Mouse (Mus musculus): ENCODE results near the gene Lyrm7. TPM values are rescaled to one million over a fixed set of nuclear protein-coding genes. Genes with fewer than 3 reads are reported as not detected.
"Not testable (repeated sequence)": the region's sequence is repeated elsewhere in the genome, so short reads cannot be mapped to it uniquely, and the experiment has no call there.

Lyrm7 gene
- polyA plus RNA-seq, 1 experiment from 2014 or later, result 6.7 TPM

- Histone ChIP-seq H3K9ac (ENCODE audit: low read depth, low read length) (0 out of 2 replicates have a peak overlapping the region, but pooled peaks have one; percentile 23), H3K4me3 (ENCODE audit: low read length) (no peak overlapping the region), H3K27me3 (ENCODE audit: control insufficient read depth, insufficient read depth, low read length) (no peaks in the 10 kb centered on the region), H3K4me2 (replicated peaks; ENCODE audit: low read depth, low read length) (no peak overlapping the region), H3K9me3 (ENCODE audit: control insufficient read depth, low read length) (no peaks in the 10 kb centered on the region), H3K27ac (ENCODE audit: low read depth, low read length) (no peak overlapping the region), H3K4me1 (ENCODE audit: control insufficient read depth, insufficient read depth, low read length) (peaks cover 16% of the 10 kb centered on the region; the same call in 1 of the 2 replicates), H3K36me3 (ENCODE audit: control insufficient read depth, insufficient read depth, low read length) (no peaks in the 10 kb centered on the region; the same call in 1 of the 2 replicates)
- ATAC-seq (ENCODE audit: low FRiP score, low TSS enrichment), result no peak
- 46% methylated on average over 10 of the region's 10 CpGs for WGBS
Observed at GRCm38 (mm10) chr11:54862621-54863520, 2.2 kb upstream of the Lyrm7 start.

DNA sequence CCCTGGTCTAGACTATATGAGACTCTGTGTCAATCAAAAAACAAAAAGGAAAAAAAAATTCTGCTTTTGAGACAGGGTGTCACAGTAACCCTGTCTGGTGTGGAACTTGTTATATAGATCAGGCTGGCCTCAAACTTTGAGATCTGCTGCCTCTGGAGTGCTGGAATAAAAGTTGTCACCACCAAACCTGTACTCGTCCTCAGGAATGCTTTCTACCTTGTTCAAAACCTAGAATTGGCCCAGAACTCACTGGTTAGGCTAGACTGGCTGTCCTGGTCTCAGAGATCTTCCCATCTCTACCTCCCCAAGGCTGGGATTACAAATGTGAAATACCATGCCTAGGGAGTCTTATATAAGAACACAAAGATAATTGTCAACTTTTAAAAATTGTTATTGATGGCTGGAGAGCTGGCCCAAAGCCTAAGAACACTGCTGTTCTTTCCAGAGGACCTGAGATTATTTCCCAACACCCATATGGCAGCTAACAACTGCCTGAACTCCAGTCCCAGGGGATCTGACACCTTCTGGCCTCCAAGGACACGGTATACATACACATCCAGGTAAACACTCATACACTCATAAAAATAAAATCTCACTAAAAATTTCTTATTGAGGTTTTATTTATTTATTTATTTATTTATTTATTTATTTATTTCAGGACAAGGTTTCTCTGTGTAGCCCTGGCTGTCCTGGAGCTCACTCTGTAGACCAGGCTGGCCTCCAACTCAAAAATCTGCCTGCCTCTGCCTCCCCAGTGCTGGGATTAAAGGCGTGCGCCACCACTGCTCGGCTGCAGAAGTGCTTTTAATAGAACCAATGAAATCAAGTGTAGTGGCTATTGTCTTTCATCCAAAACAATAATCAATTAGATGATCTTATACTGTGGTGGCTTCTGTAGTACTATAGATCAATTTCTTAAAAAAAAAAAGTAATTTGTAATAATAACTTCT is 1.0 kb upstream of the Lyrm7 start:
- Histone ChIP-seq H3K36me3 (ENCODE audit: control insufficient read depth, insufficient read depth, low read length) (no peaks in the 10 kb centered on the region), H3K9ac (ENCODE audit: low read depth, low read length) (no peak overlapping the region), H3K4me2 (replicated peaks; ENCODE audit: low read depth, low read length) (no peak overlapping the region), H3K27ac (ENCODE audit: low read depth, low read length) (no peak overlapping the region), H3K27me3 (ENCODE audit: control insufficient read depth, insufficient read depth, low read length) (no peaks in the 10 kb centered on the region), H3K4me3 (ENCODE audit: low read length) (peak overlapping the region; percentile 69; the same call in 1 of the 2 replicates), H3K4me1 (ENCODE audit: control insufficient read depth, insufficient read depth, low read length) (peaks cover 8% of the 10 kb centered on the region; the same call in 1 of the 2 replicates), H3K9me3 (ENCODE audit: control insufficient read depth, low read length) (no peaks in the 10 kb centered on the region)
- no peak for ATAC-seq (ENCODE audit: low FRiP score, low TSS enrichment)
- 95% methylated on average over 5 of the region's 5 CpGs for WGBS

DNA sequence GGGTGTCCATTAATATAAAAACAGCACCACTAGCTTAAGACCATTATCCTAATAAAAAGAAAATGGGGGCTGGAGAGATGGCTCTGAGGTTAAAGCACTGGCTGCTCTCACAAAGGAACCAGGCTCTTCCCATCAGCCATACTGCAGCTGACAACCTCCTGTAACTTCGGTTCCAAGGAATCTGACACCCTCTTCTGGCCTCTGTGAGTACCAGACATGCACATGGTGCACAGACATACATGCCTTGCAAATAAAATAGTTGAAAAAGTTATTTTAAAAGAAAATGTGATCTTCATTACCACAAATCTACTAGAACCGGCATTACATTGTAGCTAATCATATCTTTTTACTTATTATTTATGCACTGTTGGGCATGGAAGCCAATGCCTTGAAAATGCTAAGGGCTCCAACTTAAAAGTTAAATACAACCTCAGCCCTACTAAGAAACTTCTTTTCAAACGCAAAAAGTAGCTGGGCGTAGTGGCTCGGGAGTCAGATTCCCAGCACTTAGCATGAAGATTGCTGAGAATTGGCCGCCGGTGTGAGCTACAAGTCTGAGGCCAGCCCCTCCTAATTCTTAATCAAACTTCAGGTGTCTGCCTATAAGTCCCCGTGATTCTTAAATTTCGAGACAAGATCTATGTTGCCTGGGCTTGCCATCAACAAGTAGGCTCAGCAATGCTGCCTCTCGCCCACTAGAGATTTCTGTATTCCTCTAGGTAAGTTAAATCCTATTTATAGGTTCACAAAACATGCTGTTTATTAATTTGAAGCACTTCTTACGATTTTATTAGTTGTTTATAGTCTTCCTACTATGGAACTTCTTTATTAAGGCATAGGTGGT is 1.2 kb downstream of the Lyrm7 start:
- Histone ChIP-seq H3K4me2 (replicated peaks; ENCODE audit: low read depth, low read length) (peak overlapping the region; percentile 83), H3K27ac (ENCODE audit: low read depth, low read length) (no peak overlapping the region; the same call in 1 of the 2 replicates), H3K27me3 (ENCODE audit: control insufficient read depth, insufficient read depth, low read length) (no peaks in the 10 kb centered on the region), H3K4me3 (ENCODE audit: low read length) (peak overlapping the region; percentile 69), H3K9me3 (ENCODE audit: control insufficient read depth, low read length) (no peaks in the 10 kb centered on the region), H3K9ac (ENCODE audit: low read depth, low read length) (peak overlapping the region; percentile 70), H3K4me1 (ENCODE audit: control insufficient read depth, insufficient read depth, low read length) (peaks cover 8% of the 10 kb centered on the region; the same call in 1 of the 2 replicates), H3K36me3 (ENCODE audit: control insufficient read depth, insufficient read depth, low read length) (no peaks in the 10 kb centered on the region)
- no peak for ATAC-seq (ENCODE audit: low FRiP score, low TSS enrichment)
- WGBS, result 22% methylated on average over 11 of the region's 11 CpGs

DNA sequence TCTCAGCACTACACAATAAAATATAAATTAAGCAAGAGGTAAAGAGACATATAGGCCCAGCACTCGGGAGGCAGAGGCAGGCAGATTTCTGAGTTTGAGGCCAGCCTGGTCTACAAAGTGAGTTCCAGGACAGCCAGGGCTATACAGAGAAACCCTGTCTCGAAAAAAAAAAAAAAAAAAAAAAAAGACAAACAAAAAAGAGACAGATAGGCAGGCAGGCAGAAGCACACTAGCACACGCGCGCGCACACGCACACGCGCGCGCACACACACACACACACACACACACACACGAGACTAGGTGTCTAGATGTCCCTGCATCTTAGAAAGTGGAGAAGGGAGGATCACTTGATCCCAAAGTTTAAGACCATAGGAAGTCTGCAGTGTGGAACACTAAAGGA is 1.8 kb downstream of the Lyrm7 start:
- H3K4me2 ChIP-seq (replicated peaks; ENCODE audit: low read depth, low read length), result not testable (repeated sequence)

DNA sequence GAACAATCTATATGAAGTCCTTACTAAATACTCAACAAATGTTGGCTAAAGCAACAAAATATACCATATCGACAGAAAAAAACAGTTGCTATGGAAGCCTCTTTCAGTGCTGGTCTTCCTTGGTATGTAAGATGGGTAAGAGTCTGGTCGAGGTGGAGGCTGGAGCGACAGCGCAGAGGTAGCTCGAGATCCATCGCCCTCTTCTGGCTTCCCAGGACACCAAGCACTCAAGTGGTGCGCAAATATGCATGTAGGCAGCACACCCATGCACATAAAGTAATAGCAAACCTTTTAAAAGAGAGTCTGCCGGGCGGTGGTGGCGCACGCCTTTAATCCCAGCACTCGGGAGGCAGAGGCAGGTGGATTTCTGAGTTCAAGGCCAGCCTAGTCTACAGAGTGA is 9.1 kb downstream of the Lyrm7 start:
- no peaks in the 10 kb centered on the region for H3K9me3 ChIP-seq (ENCODE audit: control insufficient read depth, low read length)
- no peak overlapping the region for H3K27ac ChIP-seq (ENCODE audit: low read depth, low read length)
- no peak overlapping the region for H3K4me3 ChIP-seq (ENCODE audit: low read length)
- ATAC-seq (ENCODE audit: low FRiP score, low TSS enrichment), result no peak
- H3K36me3 ChIP-seq (ENCODE audit: control insufficient read depth, insufficient read depth, low read length), result no peaks in the 10 kb centered on the region
- H3K4me2 ChIP-seq (replicated peaks; ENCODE audit: low read depth, low read length), result no peak overlapping the region
- no peaks in the 10 kb centered on the region for H3K4me1 ChIP-seq (ENCODE audit: control insufficient read depth, insufficient read depth, low read length)
- no peak overlapping the region for H3K9ac ChIP-seq (ENCODE audit: low read depth, low read length)
- WGBS, result 93% methylated on average over 12 of the region's 12 CpGs
- H3K27me3 ChIP-seq (ENCODE audit: control insufficient read depth, insufficient read depth, low read length), result no peaks in the 10 kb centered on the region

More for the DNA sequence above, 1.8 kb downstream of the Lyrm7 start:
- H3K27ac ChIP-seq (ENCODE audit: low read depth, low read length); ATAC-seq (ENCODE audit: low FRiP score, low TSS enrichment); H3K4me1 ChIP-seq (ENCODE audit: control insufficient read depth, insufficient read depth, low read length); H3K27me3 ChIP-seq (ENCODE audit: control insufficient read depth, insufficient read depth, low read length); H3K9ac ChIP-seq (ENCODE audit: low read depth, low read length); H3K36me3 ChIP-seq (ENCODE audit: control insufficient read depth, insufficient read depth, low read length); H3K9me3 ChIP-seq (ENCODE audit: control insufficient read depth, low read length); H3K4me3 ChIP-seq (ENCODE audit: low read length): not testable (repeated sequence)
- 97% methylated on average over 11 of the region's 12 CpGs for WGBS

GRCm38 (mm10) chr11:54849961-54850758 is 10.6 kb downstream of the Lyrm7 start:
- 89% methylated on average over 10 of the region's 10 CpGs for WGBS
- H3K4me3 ChIP-seq (ENCODE audit: low read length), result no peak overlapping the region

DNA sequence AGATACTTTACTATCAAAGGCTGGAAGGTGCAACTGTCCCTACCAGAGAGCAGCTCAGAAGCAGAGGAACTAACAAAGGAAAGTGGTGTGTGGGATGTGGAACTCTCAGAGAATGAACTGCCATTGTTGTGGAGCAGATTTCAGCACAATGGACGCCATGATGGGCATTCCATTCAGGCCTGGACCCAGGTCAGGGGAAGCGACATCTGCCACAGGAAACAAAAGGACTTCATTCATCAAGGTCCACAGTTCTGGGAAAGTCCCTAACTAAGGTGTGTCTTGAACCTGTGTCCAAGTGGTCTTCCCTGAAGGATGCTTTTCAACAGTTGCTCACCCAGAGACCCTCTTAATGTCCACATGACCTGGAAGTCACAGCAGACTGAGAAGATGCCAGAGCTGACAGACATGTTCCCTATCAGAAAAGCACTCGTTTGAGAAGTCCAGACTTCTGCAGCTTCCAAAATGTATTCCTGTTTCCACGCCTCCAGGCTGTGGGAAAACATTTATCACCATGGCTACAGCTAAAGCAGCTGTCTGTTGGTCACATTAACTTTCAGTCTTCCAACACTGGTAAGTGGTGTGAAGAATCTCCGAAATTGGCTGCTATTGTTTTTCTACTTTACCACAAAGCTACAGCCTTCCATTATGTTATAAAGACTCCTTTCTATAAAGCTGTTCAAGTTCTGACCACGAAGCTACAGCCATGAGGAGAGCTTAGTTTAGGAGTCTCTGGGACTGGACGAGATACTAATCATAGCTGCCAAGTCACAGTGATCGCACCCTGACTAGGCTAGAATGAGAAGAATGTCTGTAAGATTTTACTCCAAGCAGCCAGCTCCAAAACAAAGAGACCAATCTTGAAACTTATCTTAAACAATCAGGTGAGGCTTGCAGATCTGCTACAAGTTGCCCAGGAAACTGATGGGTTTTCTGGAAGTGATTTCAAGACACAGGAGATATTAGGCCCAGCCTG is 15.0 kb downstream of the Lyrm7 start:
- WGBS, result 62% methylated on average over 8 of the region's 8 CpGs
- no peak overlapping the region for H3K4me2 ChIP-seq (replicated peaks; ENCODE audit: low read depth, low read length)
- H3K4me1 ChIP-seq (ENCODE audit: control insufficient read depth, insufficient read depth, low read length), result no peaks in the 10 kb centered on the region
- no peak overlapping the region for H3K4me3 ChIP-seq (ENCODE audit: low read length)
- H3K27ac ChIP-seq (ENCODE audit: low read depth, low read length), result no peak overlapping the region
- no peaks in the 10 kb centered on the region for H3K27me3 ChIP-seq (ENCODE audit: control insufficient read depth, insufficient read depth, low read length)
- H3K9me3 ChIP-seq (ENCODE audit: control insufficient read depth, low read length), result no peaks in the 10 kb centered on the region
- no peaks in the 10 kb centered on the region for H3K36me3 ChIP-seq (ENCODE audit: control insufficient read depth, insufficient read depth, low read length)
- no peak for ATAC-seq (ENCODE audit: low FRiP score, low TSS enrichment)
- H3K9ac ChIP-seq (ENCODE audit: low read depth, low read length), result no peak overlapping the region

More at GRCm38 (mm10) chr11:54849961-54850758, 10.6 kb downstream of the Lyrm7 start:
- Histone ChIP-seq H3K4me1 (ENCODE audit: control insufficient read depth, insufficient read depth, low read length) (no peaks in the 10 kb centered on the region), H3K4me2 (replicated peaks; ENCODE audit: low read depth, low read length) (no peak overlapping the region), H3K27me3 (ENCODE audit: control insufficient read depth, insufficient read depth, low read length) (no peaks in the 10 kb centered on the region), H3K36me3 (ENCODE audit: control insufficient read depth, insufficient read depth, low read length) (no peaks in the 10 kb centered on the region), H3K27ac (ENCODE audit: low read depth, low read length) (no peak overlapping the region), H3K9ac (ENCODE audit: low read depth, low read length) (no peak overlapping the region), H3K9me3 (ENCODE audit: control insufficient read depth, low read length) (no peaks in the 10 kb centered on the region)
- ATAC-seq (ENCODE audit: low FRiP score, low TSS enrichment), result no peak
